In genomic region chr10:28374874-28375273, GRCm38 (mm10) we compare ENCODE assay signal across 32 mouse cellular contexts.
"Had no signal": no experiment of that assay in that cellular context is flagged by ENCODE, and none has a peak within 500 bp of the region (broad histone marks: within the 10 kb centered on the region; RNA-seq: fewer than 3 reads in every experiment).

No protein-coding gene starts in this region.

- H3K4me1 ChIP-seq: limb, embryonic 15.5 days; liver, embryonic 12.5 days; liver, embryonic 13.5 days; liver, embryonic 15.5 days; lung, embryonic 15.5 days; megakaryocyte, embryonic 14.5 days; midbrain, embryonic 10.5 days; midbrain, embryonic 12.5 days; midbrain, embryonic 13.5 days; midbrain, embryonic 15.5 days; neural tube, embryonic 12.5 days had no signal

- ATAC-seq: liver, embryonic 12.5 days; liver, postnatal 0 days; lung, postnatal 0 days; midbrain, embryonic 13.5 days; midbrain, embryonic 15.5 days; midbrain, embryonic 16.5 days had no signal

- H3K9me3 ChIP-seq: limb, embryonic 10.5 days; limb, embryonic 12.5 days; limb, embryonic 13.5 days; limb, embryonic 15.5 days; liver, embryonic 12.5 days; liver, embryonic 13.5 days; liver, embryonic 15.5 days; lung, embryonic 15.5 days; megakaryocyte, embryonic 14.5 days; midbrain, embryonic 10.5 days; midbrain, embryonic 12.5 days; midbrain, embryonic 13.5 days; midbrain, embryonic 15.5 days; neural tube, embryonic 12.5 days had no signal

- H3K27ac ChIP-seq: limb, embryonic 10.5 days; limb, embryonic 12.5 days; limb, embryonic 13.5 days; limb, embryonic 15.5 days; liver, embryonic 12.5 days; liver, embryonic 13.5 days; liver, embryonic 14.5 days; liver, embryonic 15.5 days; lung, embryonic 15.5 days; macrophage; midbrain, embryonic 10.5 days; midbrain, embryonic 12.5 days; midbrain, embryonic 13.5 days; midbrain, embryonic 15.5 days; neural tube, embryonic 12.5 days had no signal

- H3K9ac ChIP-seq: limb, embryonic 12.5 days; limb, embryonic 13.5 days; limb, embryonic 15.5 days; liver, embryonic 12.5 days; liver, embryonic 13.5 days; liver, embryonic 14.5 days; liver, embryonic 15.5 days; liver, postnatal 0 days; lung, embryonic 14.5 days; lung, embryonic 15.5 days; midbrain, embryonic 12.5 days; midbrain, embryonic 13.5 days; midbrain, embryonic 15.5 days; neural tube, embryonic 12.5 days had no signal

- H3K27me3 ChIP-seq: limb, embryonic 12.5 days; limb, embryonic 13.5 days; limb, embryonic 15.5 days; liver, embryonic 12.5 days; liver, embryonic 13.5 days; liver, embryonic 15.5 days; lung, embryonic 15.5 days; megakaryocyte, embryonic 14.5 days; midbrain, embryonic 12.5 days; midbrain, embryonic 13.5 days; midbrain, embryonic 15.5 days; neural tube, embryonic 12.5 days had no signal

- DNase-seq: left cerebral cortex, postnatal 4 days; liver; liver, embryonic 13.5 days; liver, postnatal 0 days; lung, adult 18-20 months; lung, adult 2 months; lung, embryonic 14.5 days; lung, postnatal 10 days; lung, postnatal 14 days; lung, postnatal 36 days; lung, postnatal 4 days; midbrain, embryonic 14.5 days had no signal

- H3K4me2 ChIP-seq: limb, embryonic 12.5 days; limb, embryonic 13.5 days; limb, embryonic 15.5 days; liver, embryonic 11.5 days; liver, embryonic 12.5 days; liver, embryonic 13.5 days; liver, embryonic 15.5 days; lung, embryonic 14.5 days; lung, embryonic 15.5 days; midbrain, embryonic 11.5 days; midbrain, embryonic 12.5 days; midbrain, embryonic 13.5 days; midbrain, embryonic 15.5 days; neural tube, embryonic 12.5 days had no signal

- H3K36me3 ChIP-seq: limb, embryonic 10.5 days; limb, embryonic 12.5 days; limb, embryonic 13.5 days; limb, embryonic 15.5 days; liver, embryonic 12.5 days; liver, embryonic 13.5 days; liver, embryonic 15.5 days; lung, embryonic 15.5 days; midbrain, embryonic 10.5 days; midbrain, embryonic 12.5 days; midbrain, embryonic 13.5 days; midbrain, embryonic 15.5 days; neural tube, embryonic 12.5 days had no signal

- H3K4me3 ChIP-seq: limb, embryonic 10.5 days; limb, embryonic 12.5 days; limb, embryonic 13.5 days; limb, embryonic 15.5 days; liver, embryonic 12.5 days; liver, embryonic 13.5 days; liver, embryonic 15.5 days; lung, embryonic 15.5 days; megakaryocyte, embryonic 14.5 days; midbrain, embryonic 10.5 days; midbrain, embryonic 12.5 days; midbrain, embryonic 13.5 days; midbrain, embryonic 15.5 days; myocyte; neural tube, embryonic 12.5 days had no signal
